Mouse (Mus musculus) CD4-positive, CD25-positive, alpha-beta regulatory T cell, adult 4 months (primary cell): ENCODE measurements around the gene Grhl1. TPM values are rescaled to one million over a fixed set of nuclear protein-coding genes. Genes with fewer than 3 reads are reported as not detected.
A peak's percentile ranks its signal among the peaks of the same experiment; 100 is the strongest.
"Not testable (repeated sequence)": the region's sequence is repeated elsewhere in the genome, so short reads cannot be mapped to it uniquely, and the experiment has no call there.

Source experiments
- ATAC-seq: one replicate; pipeline ENCODE4 v1.8.0; 2017
- polyA plus RNA-seq, 2 experiments: library from polyadenylated mRNA; unstranded; fragments of 100-300 nt; shearing (Covaris generic); gene quantifications; one replicate each; pipeline ENCODE4 v1.2.1; 2017

Gene Grhl1
- 1 to 10 TPM; 2.9 to 3.1 TPM for polyA plus RNA-seq

DNA sequence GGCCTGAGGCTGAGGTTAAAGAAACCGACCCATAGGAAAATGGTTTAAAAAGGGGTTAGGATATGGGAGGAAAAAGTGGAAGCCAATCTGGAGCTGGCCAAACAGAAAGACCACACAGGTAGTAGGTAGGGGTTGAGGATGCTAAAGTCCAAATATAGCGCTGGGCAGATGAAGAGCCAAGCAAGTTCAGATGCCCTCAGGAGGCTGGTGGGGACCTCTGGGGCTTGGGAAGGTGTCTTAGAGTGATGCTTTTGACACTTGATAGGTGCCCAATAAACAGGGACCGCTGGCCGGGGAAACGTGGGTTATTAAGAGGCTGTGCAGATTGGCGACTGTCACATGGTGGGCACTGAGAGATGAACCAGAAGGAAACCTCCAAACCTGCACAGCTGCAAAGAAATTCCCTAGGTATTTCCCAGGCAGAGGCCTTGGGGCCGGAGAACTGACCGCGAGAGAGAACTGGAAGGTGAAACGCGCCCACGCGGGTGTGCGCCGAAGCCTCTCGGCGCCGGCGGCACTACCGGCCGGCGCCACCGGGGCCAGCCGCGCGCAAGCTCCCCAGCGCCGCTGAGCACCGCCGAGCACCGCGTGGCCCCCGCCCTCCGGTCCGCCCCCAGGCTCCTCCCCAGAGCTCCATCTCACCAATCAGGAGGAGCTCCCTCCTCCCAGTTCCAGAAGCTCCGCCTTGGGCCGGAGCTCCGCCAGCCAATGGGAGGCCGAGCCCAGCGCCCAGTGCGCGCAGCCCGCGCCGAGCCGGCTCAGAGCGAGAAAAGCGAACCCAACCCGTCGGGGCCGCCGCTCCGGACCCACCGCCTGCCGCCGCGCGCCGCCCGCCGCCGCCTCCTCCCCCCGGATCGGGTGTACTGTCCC lies at the start of gene Grhl1:
Gene Grhl1 (plus strand): TSS at position 761 of the 870 bp plus-strand sequence.
- peak; percentile 99 for ATAC-seq

DNA sequence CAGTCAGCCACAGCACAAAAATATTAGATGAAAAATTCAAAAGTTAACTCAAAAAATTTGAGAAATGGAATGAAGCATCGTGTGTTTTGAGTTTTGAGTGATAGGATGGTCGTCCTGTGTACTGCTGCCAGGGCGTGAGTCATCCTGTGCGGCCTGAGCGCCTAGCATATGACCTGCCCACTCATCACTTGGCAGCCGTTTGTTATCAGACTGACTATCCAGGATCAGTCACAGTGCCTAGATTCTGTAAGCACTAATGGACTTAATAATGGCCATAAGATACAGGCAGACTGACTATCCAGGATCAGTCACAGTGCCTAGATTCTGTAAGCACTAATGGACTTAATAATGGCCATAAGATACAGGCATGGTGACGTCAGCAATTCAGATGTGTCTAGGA lies 47.0 kb upstream of the Grhl1 start:
- ATAC-seq: not testable (repeated sequence)

DNA sequence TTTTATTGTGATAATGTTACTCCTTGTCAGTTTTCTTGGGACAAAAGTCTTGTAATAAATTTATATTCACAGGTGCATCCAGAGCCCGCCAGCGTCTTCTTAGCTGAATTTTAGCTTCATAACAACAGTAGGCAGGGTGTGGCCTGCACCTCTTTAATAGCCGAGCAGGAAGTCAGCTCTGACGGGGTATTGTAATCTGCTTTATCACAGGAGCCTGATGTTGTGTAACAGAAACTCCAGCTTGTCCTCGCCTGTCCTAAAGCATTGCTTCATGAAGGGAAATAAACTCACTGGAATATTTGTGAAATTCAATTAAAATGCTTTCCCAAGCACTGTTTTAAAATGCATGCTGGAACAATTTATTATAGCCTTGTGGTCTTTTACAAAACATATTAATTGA lies 35.7 kb upstream of the Grhl1 start:
- peak; percentile 86 for ATAC-seq

DNA sequence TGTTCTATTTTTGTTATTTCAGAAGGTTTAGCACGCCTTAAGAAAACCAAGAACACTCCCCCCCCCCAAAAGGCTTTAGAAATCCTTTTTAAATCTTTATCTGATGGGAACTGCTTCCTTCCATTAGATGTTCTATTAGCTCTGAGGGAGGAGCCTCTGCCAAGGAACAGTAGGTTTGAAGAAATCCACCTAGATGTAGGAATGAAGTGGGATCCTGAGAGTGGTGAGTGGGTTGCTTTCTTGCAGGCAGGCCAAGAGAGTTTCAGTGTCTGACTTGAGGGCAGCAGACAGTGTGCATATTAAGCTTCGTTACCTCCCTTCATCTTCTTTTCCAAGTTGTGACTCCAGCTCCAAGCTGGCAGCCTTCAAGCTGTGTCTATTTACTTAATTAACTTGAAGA lies 34.9 kb upstream of the Grhl1 start:
- ATAC-seq: no peak

DNA sequence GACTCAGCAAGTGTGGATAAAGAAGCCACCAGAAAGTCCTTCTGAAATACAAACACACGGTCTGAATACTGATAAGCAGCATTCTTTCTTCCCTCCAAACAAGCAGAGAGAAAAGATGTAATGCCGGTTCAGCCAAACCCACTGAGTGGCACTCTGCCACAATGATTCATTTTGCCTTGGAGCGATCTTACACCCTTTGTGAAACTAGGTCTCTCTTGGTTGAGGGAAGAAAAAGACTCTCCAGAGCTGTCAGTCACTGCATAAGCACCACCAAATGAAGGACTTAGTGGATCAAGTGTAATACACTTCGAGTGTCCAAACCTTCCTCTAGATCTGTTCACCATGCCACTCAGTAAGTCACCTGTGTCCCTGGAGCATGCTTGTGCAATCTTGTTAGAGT lies 34.1 kb upstream of the Grhl1 start:
- ATAC-seq: no peak

DNA sequence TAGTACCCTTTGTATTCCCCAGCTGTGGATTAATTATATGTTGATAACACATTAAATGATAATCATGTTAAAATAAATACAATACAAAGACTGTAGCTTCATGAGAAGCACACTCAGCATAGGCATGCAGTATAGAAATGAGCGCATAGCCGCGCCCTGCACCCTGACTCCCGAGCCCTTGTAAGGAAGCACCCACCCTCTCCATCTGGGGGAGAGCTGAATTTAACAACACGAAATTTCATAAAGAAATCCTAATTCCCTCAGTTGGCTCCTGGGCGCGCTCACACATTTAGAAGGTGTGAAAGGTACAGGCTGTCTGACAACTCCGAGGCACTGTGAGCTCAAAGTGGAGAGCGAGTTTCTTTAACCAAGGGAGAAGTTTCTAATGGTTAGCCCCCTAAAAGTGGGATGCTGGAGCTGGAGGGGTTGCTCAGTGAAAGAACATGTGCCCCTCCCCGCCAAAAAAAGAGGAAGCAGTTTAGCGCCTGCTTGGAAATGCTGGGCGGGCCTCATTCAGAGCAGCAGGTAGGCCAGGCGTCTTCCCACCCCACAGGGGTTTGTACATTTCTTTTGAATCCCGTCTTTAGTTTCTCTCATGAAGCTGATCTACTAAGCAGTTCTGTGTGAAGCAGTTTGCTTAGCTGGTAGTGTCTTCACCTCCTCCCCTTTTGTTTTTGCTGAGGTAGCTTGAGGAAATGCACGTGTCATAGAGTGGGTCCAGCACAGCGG lies 30.5 kb upstream of the Grhl1 start:
- ATAC-seq: no peak

DNA sequence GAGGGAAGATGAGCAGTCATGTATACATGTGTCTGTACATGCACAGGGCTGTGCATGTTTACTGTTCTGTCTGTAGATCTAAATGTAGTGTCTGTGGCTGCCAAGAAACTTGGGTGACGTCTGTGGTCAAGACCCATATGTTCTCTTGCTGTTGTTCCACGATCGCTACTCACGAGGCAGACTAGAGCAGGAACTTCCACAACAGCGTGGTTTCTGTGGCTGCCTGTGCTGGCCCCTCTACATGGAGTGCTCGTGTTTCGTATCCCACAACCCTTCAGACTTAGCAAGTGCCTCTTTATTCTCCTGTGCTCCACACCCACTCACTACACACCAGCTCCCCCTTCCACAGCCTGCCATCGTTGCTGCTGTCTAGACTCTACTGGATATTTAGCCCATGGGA lies 24.4 kb upstream of the Grhl1 start:
- ATAC-seq: no peak

DNA sequence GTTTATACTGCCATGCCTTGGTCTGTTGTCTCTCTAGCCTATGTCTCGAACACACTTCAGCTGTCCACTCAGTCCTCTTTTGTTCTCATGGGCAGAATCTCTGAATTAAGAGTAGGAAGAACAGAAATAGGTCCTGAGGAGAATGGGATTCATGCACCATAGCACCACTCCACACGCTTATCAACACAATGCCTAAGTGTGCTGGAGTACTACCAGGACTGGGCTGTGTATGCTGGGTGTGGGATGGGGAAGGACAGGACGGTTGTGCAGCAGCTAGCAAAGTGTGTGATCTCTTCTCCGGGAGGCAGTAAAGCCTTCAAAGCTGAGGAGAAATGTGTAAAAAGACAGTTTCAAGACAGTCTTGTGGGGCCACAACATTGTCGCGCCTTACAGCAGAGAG lies 23.2 kb upstream of the Grhl1 start:
- no peak for ATAC-seq

DNA sequence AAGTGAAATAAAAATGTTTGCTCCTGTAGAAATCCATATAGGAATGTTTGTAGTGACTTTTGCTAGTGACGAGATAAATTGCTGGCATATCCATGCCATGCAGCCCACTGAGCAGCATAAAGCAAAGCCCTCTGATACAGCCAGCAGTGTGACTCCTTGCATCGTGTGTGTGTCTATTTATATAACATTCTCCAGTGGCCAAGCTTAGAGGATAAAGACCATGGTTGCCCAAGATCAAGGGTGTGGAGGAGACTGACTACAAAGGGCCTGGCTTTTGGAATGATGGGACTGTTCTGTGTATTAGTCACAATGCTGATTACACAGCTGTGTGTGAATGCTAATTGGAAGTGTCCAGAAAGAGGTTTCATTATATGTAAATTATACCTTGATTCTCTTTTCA lies 19.6 kb upstream of the Grhl1 start:
- ATAC-seq: no peak

DNA sequence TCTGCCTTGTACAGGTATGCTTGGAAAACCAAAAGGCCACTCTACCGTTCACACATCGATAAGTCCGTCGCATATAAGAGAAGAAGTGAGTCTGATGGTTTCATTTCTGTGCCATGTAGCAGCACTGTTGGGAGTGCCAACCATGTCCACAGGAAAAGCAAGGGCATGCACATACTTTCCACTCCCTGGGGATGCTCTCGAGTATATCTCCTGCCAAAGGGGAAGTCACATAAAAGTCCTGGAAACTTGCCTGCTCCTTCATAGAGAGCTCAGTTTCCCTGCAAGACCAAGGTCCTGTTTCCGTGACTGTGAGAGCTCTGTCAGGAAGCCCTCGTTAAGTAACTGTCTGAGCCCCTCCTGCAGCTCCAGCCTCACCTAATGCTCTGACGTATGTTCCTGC lies 16.1 kb upstream of the Grhl1 start:
- ATAC-seq: no peak

DNA sequence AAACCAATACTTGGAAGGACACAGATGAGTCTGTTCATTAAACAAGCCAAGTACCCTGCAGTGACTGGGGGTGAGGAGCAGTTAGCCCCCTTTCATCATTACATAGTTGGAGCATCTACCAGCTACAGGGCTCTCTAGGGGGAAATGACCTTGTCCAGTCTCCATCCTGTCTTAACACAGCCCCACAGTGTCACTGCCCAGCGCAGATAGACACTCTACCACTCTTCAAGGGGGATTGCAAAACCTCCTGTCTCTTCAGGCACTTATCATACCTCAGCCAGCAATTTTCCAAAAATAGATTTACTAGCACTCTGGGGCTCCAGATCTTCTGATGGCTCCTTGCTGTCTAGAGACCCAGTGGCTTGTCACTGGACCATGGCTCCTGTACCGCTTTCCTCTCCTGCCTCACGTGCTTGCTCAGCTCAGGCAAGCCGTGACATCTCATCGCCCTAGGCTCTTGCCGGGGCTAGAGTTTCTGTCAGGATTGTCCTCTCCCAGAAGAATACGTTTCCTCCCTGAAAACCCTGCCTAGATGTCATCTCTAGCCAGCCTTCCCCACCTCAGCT lies 8.6 kb upstream of the Grhl1 start:
- no peak for ATAC-seq

DNA sequence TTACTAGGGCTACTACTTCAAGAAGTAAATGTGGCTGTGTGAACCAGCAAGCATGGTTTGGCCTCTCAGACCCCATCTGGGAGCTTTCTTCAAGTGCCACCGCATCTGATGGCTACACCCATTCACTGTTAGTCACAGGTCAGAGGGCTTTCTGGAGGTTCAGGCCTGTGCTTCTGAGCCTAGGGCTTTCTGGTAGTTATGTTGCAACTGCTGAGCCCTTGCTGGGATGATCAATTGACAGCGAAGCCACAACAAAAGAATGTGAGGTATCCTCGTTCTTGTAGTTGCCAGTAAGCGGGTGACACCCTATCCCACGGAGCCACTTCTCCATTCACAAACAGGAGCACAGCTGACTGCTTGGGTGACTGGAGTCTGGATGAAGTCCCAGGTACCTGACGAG lies 6.8 kb upstream of the Grhl1 start:
- ATAC-seq: no peak

DNA sequence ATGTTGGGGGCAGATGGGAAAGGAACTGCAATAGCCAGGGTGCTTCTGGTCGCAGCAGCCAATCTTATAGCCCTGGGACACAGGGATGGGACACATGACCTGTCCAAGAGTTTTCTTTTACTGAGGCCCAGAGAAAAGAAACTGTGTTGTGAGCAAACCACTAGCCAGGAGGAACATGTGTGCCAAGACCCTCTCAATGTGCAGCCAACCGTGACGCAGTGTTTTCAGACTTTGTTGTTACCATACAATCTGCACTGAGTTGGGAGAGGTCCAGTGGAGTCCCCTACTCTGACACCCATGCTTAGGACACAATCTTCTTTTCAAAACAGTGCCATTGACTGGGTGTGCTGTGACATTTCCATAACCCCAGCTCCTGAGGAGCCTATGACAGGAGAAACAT lies 4.5 kb upstream of the Grhl1 start:
- no peak for ATAC-seq

DNA sequence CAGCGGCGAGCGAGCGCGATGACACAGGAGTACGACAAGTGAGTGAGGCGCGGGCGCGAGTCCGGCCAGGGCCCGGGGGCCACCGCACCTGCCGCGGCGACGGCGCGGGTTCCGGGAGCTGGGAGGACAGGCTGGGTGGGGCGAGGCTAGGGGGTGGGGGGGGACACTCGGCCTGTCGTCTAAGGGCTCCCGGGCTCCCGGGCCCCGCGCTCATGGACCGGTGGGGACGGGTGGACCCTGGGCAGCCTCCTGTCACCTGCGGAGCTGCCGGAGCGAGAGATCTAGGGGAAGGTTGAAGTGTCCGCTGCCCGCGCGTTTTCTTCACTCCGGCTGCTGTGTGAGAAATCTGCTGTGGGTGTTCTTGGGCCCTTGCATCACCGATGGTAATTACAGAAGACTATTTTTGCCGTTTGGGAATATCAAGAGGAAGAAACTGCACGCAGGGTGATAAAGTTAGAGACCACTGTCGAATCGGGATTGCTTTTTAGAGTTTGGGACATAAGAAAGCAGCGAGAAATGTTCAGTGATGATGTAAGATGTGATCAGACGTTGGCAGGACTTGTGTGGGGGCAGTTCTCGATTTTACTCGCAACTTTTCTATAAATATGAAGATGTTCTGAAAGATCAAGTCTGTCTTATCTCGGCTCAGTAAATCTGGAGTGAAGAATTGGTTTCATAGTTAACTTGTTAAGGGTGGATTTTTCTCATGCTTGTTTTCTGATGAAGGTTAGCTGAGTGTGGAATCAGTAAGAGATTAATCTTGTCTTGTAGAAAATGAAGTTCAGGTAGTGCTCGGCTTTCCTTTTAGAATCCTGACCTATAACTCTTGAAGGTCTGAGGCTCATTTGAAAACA lies 565 bp downstream of the Grhl1 start:
- peak; percentile 18 for ATAC-seq

DNA sequence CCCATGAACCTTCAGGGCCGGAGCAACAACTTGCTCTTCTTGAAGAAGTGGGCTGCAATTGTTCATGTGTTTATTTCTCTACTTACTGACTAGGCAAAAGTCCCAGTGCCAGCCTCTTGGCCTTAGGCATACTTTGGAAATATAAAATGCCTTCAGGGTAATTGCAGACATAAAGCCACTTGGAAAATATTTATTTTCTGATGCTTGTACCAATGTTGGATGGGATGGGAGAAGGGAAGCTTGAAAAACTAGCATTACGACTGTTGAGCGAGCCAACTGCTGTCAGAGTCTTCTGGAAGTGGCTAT lies 1.1 kb downstream of the Grhl1 start:
- ATAC-seq: no peak

DNA sequence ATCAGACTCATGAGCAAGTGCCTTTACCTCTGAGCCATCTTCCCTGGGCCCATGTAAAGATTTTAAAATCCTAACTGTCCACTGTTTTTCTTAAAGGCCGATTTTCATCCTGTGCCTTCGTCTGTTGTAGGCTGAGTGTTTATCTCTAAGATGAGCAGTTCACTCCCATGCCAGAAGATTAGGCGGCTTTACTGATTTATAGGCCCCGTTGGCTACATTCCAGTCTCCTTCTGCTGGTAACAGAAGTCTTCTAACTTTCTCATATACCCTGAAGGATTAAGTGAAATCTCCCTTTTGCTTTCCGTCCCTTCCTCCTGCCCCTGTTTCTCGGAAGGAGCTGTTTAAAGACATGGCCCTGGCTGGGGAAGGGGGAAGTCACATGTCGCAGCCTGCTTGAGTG lies 2.8 kb downstream of the Grhl1 start:
- ATAC-seq: no peak

DNA sequence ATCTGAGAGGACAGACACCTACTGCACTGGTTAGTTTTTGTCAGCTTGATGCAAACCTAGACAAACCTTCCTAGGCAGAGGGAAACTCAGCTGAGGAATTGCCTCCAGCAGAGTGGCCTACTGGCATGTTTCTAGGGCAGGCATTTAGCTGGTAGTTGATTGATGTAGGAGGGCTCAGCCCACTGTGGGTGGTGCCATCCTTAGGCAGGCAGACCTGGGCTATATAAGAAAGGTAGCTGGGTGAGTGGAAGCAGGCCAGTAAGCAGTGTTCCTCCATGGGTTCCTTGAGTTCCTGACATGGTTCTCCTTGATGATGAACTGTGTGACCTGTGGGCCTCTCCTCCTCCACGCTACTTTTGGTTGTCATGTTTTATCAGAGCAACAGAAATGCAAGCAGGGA lies 8.4 kb downstream of the Grhl1 start:
- ATAC-seq: no peak

DNA sequence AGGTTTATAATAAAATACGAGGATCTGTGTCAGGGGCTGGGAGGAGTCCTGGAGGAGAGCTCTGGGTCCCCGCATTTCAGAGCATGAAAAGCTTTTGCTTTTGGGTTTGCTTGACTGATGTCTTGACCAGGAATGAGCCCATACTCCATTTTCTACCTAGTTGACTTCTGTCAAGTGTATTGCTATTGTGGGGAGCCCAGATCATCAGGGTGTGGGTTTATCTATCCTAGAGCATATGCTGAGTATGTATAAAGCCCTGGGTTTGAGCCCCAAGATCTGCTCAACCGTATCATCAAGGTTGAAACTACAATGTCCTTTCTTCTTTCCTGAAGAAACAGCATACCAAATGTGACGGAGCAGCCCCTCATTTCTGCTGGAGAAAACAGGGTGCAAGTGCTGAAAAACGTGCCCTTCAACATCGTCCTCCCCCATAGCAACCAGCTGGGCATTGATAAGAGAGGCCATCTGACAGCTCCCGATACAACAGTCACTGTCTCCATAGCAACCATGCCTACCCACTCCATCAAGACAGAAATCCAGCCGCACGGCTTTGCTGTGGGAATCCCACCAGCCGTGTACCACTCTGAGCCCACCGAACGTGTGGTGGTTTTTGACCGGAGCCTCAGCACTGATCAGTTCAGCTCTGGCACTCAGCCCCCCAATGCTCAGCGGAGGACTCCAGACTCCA lies 9.1 kb downstream of the Grhl1 start:
- no peak for ATAC-seq

DNA sequence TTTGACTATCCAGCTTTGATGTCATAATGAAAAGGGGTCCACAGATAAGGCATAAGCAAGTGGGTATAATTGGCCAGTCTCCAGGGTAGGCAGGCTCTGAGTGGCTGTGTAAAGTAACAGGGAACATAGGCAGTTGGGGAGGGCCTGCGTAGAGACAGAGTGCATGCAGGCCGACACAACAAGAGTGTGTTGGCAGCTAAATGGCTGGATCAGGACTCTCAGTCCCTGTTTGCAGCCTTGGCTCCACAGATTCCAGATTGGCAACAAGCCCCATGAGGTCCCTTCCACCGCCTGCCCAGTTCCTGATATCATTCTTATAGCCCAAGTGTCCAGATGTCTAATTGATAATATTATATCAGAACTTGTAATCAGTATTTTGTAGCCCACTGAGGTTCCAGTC lies 11.6 kb downstream of the Grhl1 start:
- no peak for ATAC-seq

DNA sequence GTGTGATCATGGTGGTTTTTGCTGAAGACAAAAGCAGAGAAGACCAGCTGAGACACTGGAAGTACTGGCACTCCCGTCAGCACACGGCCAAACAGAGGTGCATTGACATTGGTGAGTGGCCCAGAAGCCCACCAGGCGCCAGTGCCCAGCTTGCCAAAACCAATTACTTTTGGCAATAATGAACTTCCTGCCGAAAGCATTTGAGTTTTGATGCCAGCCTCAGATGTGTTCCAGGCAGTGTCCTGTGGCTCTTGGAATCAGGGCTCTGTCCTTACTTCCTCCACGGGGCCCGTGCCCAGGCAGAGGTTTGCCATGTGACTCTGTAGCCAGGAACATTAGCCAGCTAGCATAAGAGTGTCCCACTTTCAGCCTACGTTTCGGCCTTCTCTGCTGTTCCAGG lies 12.8 kb downstream of the Grhl1 start:
- ATAC-seq: no peak

DNA sequence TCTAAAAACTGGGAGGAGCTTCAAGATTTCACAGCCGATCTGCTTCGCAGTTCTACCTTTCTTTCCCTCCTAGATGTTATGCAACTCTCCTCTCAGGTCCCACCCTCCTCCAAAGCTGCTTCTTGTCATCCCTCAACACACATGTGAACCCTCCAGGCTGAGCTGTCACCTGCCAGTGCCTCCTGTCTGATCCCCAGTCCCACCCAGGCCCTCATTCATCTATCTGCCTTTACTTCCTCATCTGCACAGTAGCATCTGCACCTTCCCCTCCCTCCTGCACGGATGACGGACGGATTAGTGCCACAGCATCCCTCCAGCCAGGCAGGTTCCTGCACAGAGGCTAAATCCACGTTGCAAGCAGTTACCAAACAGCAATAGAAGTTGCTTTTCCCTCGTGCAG lies 14.1 kb downstream of the Grhl1 start:
- no peak for ATAC-seq

DNA sequence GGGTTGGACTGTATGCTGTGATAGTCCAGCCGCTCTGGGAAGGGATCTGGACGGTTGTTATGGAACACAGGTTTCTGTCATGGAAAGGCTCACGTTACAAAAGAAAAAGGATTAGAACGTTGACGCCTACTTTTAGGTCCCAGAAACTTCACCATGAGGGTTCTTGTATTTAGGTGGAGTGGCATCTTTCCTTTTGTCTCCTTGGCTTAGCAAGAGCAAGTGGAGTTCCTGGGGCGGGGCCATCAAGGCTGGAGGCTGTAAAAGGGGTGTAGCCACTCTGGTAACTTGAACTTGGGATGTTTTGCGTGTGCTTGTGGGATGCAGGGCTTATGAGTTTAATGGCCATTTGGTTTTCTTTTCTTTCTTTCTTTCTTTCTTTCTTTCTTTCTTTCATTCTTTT lies 18.3 kb downstream of the Grhl1 start:
- no peak for ATAC-seq

DNA sequence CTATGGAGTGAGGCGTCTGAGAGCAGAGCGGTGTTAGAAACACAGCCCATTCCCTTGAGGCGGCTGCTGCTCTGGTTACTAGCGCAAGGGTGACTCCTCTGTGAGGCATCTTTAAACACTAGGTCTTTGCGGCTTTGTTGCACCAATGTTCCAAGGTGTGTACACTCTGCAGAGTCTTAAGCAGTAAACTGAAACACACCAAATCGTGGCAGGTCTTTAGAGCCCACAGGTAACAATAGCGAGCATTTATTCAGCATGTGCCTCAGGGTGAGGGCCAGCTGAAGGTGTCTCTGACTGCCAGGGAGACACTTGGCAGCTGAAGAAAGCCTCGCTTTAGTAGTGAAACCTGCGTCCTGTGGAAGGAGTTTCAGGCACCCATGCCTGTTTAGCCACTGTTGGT lies 20.0 kb downstream of the Grhl1 start:
- ATAC-seq: no peak
